Mouse (Mus musculus): ENCODE results near the gene Cd70. TPM values are rescaled to one million over a fixed set of nuclear protein-coding genes. Genes with fewer than 3 reads are reported as not detected.

Gene Cd70
- total RNA-seq, 2 experiments from 2014 or later = 0.52 TPM; not detected in 1

GRCm38 (mm10) chr17:57104496-57104895 is 45.1 kb downstream of the Cd70 start:
- intact Hi-C loops (cut with DNase I) = no loop called here

GRCm38 (mm10) chr17:57102276-57102675 is 47.3 kb downstream of the Cd70 start:
- DNase-seq (ENCODE audit: low spot score in 2 of 2) = no peak

More at GRCm38 (mm10) chr17:57104496-57104895, 45.1 kb downstream of the Cd70 start:
- DNase-seq (ENCODE audit: low spot score in 2 of 2) = no peak

GRCm38 (mm10) chr17:57099629-57100325 is 49.8 kb downstream of the Cd70 start:
- DNase-seq (ENCODE audit: low spot score in 2 of 2) = no peak
- intact Hi-C loops (cut with DNase I) = loop anchor here (5.0 kb wide), 1 partner anchor 233 kb away; no protein-coding TSS in a partner anchor

More at GRCm38 (mm10) chr17:57102276-57102675, 47.3 kb downstream of the Cd70 start:
- intact Hi-C loops (cut with DNase I) = no loop called here

GRCm38 (mm10) chr17:57098321-57098720 is 51.3 kb downstream of the Cd70 start:
- no peak for DNase-seq (ENCODE audit: low spot score in 2 of 2)
- intact Hi-C loops (cut with DNase I) = loop anchor here (5.0 kb wide), 1 partner anchor 234 kb away; no protein-coding TSS in a partner anchor

- intact Hi-C loops (cut with DNase I) = loop anchor here (1.0 to 5.0 kb wide), 2 partner anchors 70 to 236 kb away; no protein-coding TSS in a partner anchor
- DNase-seq (ENCODE audit: low spot score in 2 of 2) = peak; percentile 70 to 78
Measured at GRCm38 (mm10) chr17:57096623-57096920, 53.0 kb downstream of the Cd70 start.

Other genes with a start within 250 kb of the Cd70 start
- 10 to 100 TPM; 69.3 to 82.4 TPM for gene Mllt1, start 214.4 kb downstream of the Cd70 start, total RNA-seq (2021)
- not detected for gene Acer1, start 167.7 kb downstream of the Cd70 start, total RNA-seq (2021)
- 10 to 100 TPM; 66.6 to 68.3 TPM for gene Clpp, start 159.5 kb downstream of the Cd70 start, total RNA-seq (2021)
- 10 to 100 TPM; 20.5 to 26.2 TPM for gene Alkbh7, start 152.4 kb downstream of the Cd70 start, total RNA-seq (2021)
- gene Pspn, start 149.8 kb downstream of the Cd70 start, total RNA-seq (2021) = not detected
- gene Gtf2f1, start 138.5 kb downstream of the Cd70 start, total RNA-seq (2021) = 10 to 100 TPM; 63.4 to 65.3 TPM
- gene Gm17949, start 138.3 kb downstream of the Cd70 start, total RNA-seq (2021) = under 1 TPM; 0.27 to 0.34 TPM
- gene Khsrp, start 118.3 kb downstream of the Cd70 start, total RNA-seq (2021) = 100 to 1,000 TPM; 106 to 112 TPM
- not detected for gene Slc25a41, start 108.1 kb downstream of the Cd70 start, total RNA-seq (2021)
- 1 to 10 TPM in 1 of 2 experiments, under 1 TPM in 1; 0.32 to 1.3 TPM for gene Crb3, start 90.7 kb downstream of the Cd70 start, total RNA-seq (2021)
- gene Slc25a23, start 89.9 kb downstream of the Cd70 start, total RNA-seq (2021) = 100 to 1,000 TPM; 347 to 354 TPM
- gene Dennd1c, start 71.3 kb downstream of the Cd70 start, total RNA-seq (2021) = 1 to 10 TPM; 1.7 to 2.5 TPM
- gene Tubb4a, start 62.0 kb downstream of the Cd70 start, total RNA-seq (2021) = 100 to 1,000 TPM; 620 to 748 TPM
- under 1 TPM; 0.25 to 0.41 TPM for gene Tnfsf9, start 44.5 kb downstream of the Cd70 start, total RNA-seq (2021)
- gene Tnfsf14, start 44.4 kb upstream of the Cd70 start, total RNA-seq (2021) = not detected
- under 1 TPM; 0.59 to 0.74 TPM for gene C3, start 78.4 kb upstream of the Cd70 start, total RNA-seq (2021)
- 10 to 100 TPM; 23.2 to 23.4 TPM for gene Gpr108, start 98.7 kb upstream of the Cd70 start, total RNA-seq (2021)
- gene Trip10, start 99.7 kb upstream of the Cd70 start, total RNA-seq (2021) = 1 to 10 TPM; 5.3 to 9.2 TPM
- 1 to 10 TPM; 3.7 to 4.7 TPM for gene Vav1, start 129.3 kb upstream of the Cd70 start, total RNA-seq (2021)
- 1 to 10 TPM; 5.1 to 5.9 TPM for gene Adgre1, start 208.9 kb upstream of the Cd70 start, total RNA-seq (2021)

Data from left cerebral cortex, postnatal 36 days (tissue).